Mouse (Mus musculus): ENCODE measurements around the gene Tmem238. TPM values are rescaled to one million over a fixed set of nuclear protein-coding genes. Genes with fewer than 3 reads are reported as not detected.

The Tmem238 gene
- total and polyA plus RNA-seq, 2 experiments from 2014 or later: 14.6 to 18.2 TPM

DNA sequence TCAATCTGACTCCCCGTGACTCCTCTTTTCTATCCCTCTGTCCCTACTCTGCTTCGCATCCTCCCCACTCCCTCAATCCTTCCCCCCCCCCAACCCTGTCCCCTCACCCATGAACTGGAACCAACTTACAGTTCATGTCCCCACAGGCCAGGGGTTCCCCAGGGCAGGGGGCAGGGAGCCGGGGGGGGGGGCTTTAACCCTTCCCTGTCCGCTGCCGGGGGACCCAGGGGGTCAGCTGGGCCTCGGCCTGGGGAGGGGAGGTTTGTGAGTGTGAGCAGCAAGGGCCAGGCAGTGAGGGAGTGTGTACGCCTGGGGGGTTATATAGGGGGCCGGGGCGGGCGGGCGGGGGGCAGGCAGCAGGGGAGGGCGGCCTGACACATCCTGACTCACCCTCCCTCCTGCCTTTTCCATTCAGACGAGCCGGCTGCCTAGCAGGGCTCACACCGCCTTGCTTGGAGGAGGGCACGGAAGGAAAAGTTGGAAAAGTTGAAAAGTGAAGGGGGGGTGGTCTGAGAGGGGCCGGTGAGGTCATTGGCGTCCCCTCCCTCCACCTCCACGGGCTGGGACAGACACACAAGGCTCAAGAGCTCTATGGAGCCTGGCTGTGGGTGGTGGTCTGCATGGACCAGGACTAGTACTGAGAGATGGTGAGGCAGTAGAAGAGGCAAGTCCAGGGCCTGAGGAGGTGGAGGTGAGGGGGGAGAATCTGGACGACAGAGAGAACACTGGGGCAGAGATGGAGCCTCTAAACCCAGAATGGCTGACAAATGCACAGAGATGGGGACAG, 11.4 kb downstream of the Tmem238 start:
- WGBS: 2% methylated on average over 15 of the region's 20 CpGs
- Histone ChIP-seq H3K9ac (replicated peaks; ENCODE audit: low read length, poor library complexity, severe bottlenecking) (no peak overlapping the region; the same call in 1 of the 2 replicates), H3K9me3 (ENCODE audit: low read length) (no peaks in the 10 kb centered on the region), H3K4me2 (ENCODE audit: low read depth, low read length, poor library complexity, severe bottlenecking) (no peak overlapping the region), H3K27ac (ENCODE audit: low read depth, low read length) (no peak overlapping the region), H3K27me3 (ENCODE audit: insufficient read depth, low read length) (peaks cover 40% of the 10 kb centered on the region), H3K4me3 (ENCODE audit: low read depth, low read length) (no peak overlapping the region), H3K4me1 (ENCODE audit: insufficient read depth, low read length) (no peaks in the 10 kb centered on the region), H3K36me3 (ENCODE audit: insufficient read depth, low read length) (no peaks in the 10 kb centered on the region)
- DNase-seq (ENCODE audit: low spot score): no peak
- no peak for ATAC-seq (ENCODE audit: low FRiP score)
- TF ChIP-seq CTCF (IDR thresholded peaks at IDR 0.05): no peak

DNA sequence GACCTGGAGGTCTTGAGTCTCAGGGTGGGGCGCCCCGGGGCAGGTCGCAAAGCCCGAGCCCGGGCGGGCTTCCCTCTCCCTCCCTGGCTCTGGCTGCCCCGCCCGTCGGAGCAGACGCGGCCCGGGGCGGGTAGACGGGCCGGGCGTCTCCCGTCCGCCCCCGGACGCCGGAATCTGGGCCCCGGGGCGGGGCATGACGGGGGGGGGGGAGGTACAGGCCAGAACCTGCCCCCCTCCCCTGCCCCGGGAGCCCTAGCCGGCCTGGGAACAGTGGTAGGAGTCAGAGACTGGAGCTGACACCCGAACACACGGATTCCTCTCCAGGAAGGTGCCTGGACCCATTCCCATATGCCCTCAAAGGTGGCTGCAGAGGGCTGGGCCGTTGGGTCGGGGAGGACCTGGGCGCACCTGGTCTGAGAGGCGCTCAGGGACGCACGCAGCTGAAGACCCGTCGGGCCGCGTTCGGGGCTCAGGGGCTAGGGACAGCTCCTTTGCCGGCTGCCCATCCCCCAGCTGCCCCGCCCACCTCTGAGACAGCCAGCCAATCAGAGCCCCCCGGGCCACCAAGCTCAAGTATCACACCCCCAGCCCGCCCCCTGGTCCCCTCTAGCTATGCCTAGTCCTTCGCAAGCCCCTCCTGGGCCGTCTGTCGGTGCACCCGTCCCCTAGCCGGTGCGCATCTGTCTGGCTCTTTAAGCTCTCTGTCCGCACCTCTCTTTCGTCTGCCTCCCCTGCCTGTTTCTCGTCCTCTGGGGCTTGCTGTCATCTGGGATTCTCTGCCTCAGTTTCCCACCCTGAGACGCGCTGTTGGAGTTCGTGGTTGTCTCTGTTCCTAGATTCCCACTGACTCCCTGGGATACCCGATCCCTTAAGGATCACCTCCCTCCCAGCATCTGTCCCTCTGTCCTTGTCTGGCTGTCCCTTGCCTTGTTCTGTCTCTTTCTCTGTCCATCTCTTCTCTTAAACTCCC, 12.3 kb downstream of the Tmem238 start:
- Histone ChIP-seq H3K4me2 (ENCODE audit: low read depth, low read length, poor library complexity, severe bottlenecking) (peak overlapping the region; percentile 48), H3K9me3 (ENCODE audit: low read length) (no peaks in the 10 kb centered on the region), H3K4me3 (ENCODE audit: low read depth, low read length) (peak overlapping the region; percentile 37), H3K27me3 (ENCODE audit: insufficient read depth, low read length) (peaks cover 40% of the 10 kb centered on the region), H3K9ac (replicated peaks; ENCODE audit: low read length, poor library complexity, severe bottlenecking) (peak overlapping the region; percentile 42), H3K4me1 (ENCODE audit: insufficient read depth, low read length) (no peaks in the 10 kb centered on the region), H3K36me3 (ENCODE audit: insufficient read depth, low read length) (no peaks in the 10 kb centered on the region), H3K27ac (ENCODE audit: low read depth, low read length) (no peak overlapping the region)
- under 1% methylated on average over 38 of the region's 56 CpGs for WGBS
- DNase-seq (ENCODE audit: low spot score): peak; percentile 35
- ATAC-seq (ENCODE audit: low FRiP score): peak; percentile 60; the same call in 1 of the 2 replicates
- no peak for TF ChIP-seq CTCF (IDR thresholded peaks at IDR 0.05)

DNA sequence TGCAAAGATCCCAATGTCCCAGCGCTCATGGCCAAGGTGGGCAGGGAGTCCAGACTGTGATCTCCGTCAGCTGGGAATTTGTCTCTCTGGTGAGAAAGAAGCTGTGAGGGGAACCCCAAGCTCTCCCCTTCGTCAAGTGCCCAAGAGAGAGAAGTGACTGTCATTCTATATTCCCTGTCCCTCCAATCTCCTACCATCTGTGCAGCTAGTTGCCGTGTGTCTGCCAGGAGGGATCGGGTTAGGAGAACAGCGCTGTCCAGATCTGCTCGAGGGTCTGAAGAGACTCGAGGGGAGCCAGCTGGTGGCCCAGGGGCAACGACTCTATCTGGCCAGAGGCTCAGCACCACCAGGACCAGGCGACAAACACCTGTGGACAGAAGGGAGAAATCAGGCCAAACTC, 13.3 kb downstream of the Tmem238 start:
- H3K4me2 ChIP-seq (ENCODE audit: low read depth, low read length, poor library complexity, severe bottlenecking): no peak overlapping the region
- H3K4me3 ChIP-seq (ENCODE audit: low read depth, low read length): no peak overlapping the region
- H3K4me1 ChIP-seq (ENCODE audit: insufficient read depth, low read length): no peaks in the 10 kb centered on the region
- WGBS: 55% methylated on average over 10 of the region's 10 CpGs
- no peaks in the 10 kb centered on the region for H3K9me3 ChIP-seq (ENCODE audit: low read length)
- H3K27ac ChIP-seq (ENCODE audit: low read depth, low read length): no peak overlapping the region
- no peak for TF ChIP-seq CTCF (IDR thresholded peaks at IDR 0.05)
- H3K27me3 ChIP-seq (ENCODE audit: insufficient read depth, low read length): peaks cover 40% of the 10 kb centered on the region
- H3K9ac ChIP-seq (replicated peaks; ENCODE audit: low read length, poor library complexity, severe bottlenecking): no peak overlapping the region
- DNase-seq (ENCODE audit: low spot score): no peak
- H3K36me3 ChIP-seq (ENCODE audit: insufficient read depth, low read length): no peaks in the 10 kb centered on the region
- ATAC-seq (ENCODE audit: low FRiP score): no peak

GRCm38 (mm10) chr7:4771202-4771601, 18.3 kb downstream of the Tmem238 start, which contains the start of gene Fam71e2:
Gene Fam71e2, minus strand, starts transcription at chr7:4771302.
- no peak for ATAC-seq (ENCODE audit: low FRiP score)
- WGBS: 73% methylated on average over 4 of the region's 5 CpGs

DNA sequence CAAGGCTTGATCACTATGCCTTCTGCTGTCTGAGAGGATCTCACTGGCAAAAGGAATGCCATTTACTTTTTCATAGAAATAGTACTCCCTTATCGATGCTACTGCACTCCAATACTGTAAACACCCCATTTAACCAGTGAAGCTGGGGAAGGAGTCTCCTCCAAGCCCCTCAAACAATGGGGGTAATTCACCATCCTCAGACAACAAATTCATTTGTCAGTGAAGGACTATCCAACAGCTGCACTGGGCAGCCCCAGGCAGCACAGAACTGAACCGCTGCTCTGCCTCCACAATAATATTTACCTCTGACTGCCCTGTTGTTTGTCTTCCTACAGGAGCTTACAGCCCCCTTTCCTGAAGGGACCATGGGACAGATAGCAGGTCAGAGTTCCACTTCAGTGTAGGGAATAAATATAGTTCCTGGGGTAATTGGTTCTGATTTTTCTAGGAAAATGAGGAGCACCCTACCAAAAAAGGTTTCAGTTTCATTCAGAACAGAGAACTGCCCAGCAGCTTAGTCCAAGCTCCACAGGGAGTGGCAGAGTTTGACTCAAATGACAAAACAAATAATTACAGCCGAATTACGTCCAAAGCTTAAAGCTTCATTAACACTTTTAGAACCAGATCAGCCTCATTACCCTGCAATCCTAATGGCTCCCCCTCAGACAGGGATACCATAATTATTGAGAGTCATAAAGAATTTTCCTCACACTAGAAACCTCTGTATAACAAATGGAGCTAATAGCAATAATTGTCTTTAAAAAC, 24.3 kb downstream of the Tmem238 start:
- ATAC-seq (ENCODE audit: low FRiP score): no peak
- Histone ChIP-seq H3K9ac (replicated peaks; ENCODE audit: low read length, poor library complexity, severe bottlenecking) (no peak overlapping the region), H3K27ac (ENCODE audit: low read depth, low read length) (no peak overlapping the region), H3K4me2 (ENCODE audit: low read depth, low read length, poor library complexity, severe bottlenecking) (no peak overlapping the region), H3K27me3 (ENCODE audit: insufficient read depth, low read length) (no peaks in the 10 kb centered on the region), H3K4me3 (ENCODE audit: low read depth, low read length) (no peak overlapping the region), H3K36me3 (ENCODE audit: insufficient read depth, low read length) (no peaks in the 10 kb centered on the region), H3K4me1 (ENCODE audit: insufficient read depth, low read length) (no peaks in the 10 kb centered on the region), H3K9me3 (ENCODE audit: low read length) (no peaks in the 10 kb centered on the region)
- DNase-seq (ENCODE audit: low spot score): no peak
- no peak for TF ChIP-seq CTCF (IDR thresholded peaks at IDR 0.05)
- WGBS: 21% methylated on average over 4 of the region's 4 CpGs

More at GRCm38 (mm10) chr7:4771202-4771601, 18.3 kb downstream of the Tmem238 start, which contains the start of gene Fam71e2:
- Histone ChIP-seq H3K36me3 (ENCODE audit: insufficient read depth, low read length) (no peaks in the 10 kb centered on the region), H3K27me3 (ENCODE audit: insufficient read depth, low read length) (peaks cover 9% of the 10 kb centered on the region; the same call in 1 of the 2 replicates), H3K9me3 (ENCODE audit: low read length) (no peaks in the 10 kb centered on the region), H3K9ac (replicated peaks; ENCODE audit: low read length, poor library complexity, severe bottlenecking) (no peak within 1 kb of the TSS), H3K4me1 (ENCODE audit: insufficient read depth, low read length) (no peaks in the 10 kb centered on the region), H3K4me2 (ENCODE audit: low read depth, low read length, poor library complexity, severe bottlenecking) (no peak within 1 kb of the TSS), H3K4me3 (ENCODE audit: low read depth, low read length) (no peak within 1 kb of the TSS), H3K27ac (ENCODE audit: low read depth, low read length) (no peak within 1 kb of the TSS)
- TF ChIP-seq CTCF (IDR thresholded peaks at IDR 0.05): no peak
- DNase-seq (ENCODE audit: low spot score): no peak
